Mouse (Mus musculus): ENCODE data around the gene Wipi1. TPM values are rescaled to one million over a fixed set of nuclear protein-coding genes. Genes with fewer than 3 reads are reported as not detected.

The Wipi1 gene
- polyA plus RNA-seq, 1 experiment, result 27.8 TPM

- TF ChIP-seq CEBPB (IDR thresholded peaks at IDR 0.05; ENCODE audit: low read depth) (no peak), FOSL1 (IDR thresholded peaks at IDR 0.05; ENCODE audit: insufficient read depth, low read length, poor library complexity, severe bottlenecking) (no peak), MYOG (IDR thresholded peaks at IDR 0.05; ENCODE audit: control insufficient read depth, extremely low read depth, insufficient read length) (no peak), MAX (IDR thresholded peaks at IDR 0.05) (no peak), USF1 (IDR thresholded peaks at IDR 0.05; ENCODE audit: low read depth) (no peak), CTCF (IDR thresholded peaks at IDR 0.05; ENCODE audit: control insufficient read depth, insufficient read depth, insufficient read length) (no peak), MYOD1 (IDR thresholded peaks at IDR 0.05; ENCODE audit: control insufficient read depth, insufficient read length, low read depth) (no peak)
- H3K79me2 ChIP-seq (ENCODE audit: control insufficient read depth, insufficient read depth), result peaks cover 40% of the 10 kb centered on the region
- no peaks in the 10 kb centered on the region for H3K36me3 ChIP-seq (ENCODE audit: control insufficient read depth, insufficient read depth)
- no peaks in the 10 kb centered on the region for H3K27me3 ChIP-seq (ENCODE audit: control insufficient read depth, insufficient read depth, insufficient read length)
- H3K79me3 ChIP-seq (ENCODE audit: low read depth), result peaks cover 9% of the 10 kb centered on the region
- peak overlapping the region; percentile 50 for H3ac ChIP-seq (ENCODE audit: control insufficient read depth, insufficient read length, low read depth)
- peak overlapping the region; percentile 58 for H3K4me3 ChIP-seq (ENCODE audit: insufficient read depth, poor library complexity, severe bottlenecking)
These were observed 1.5 kb downstream of the Wipi1 start for GRCm38 (mm10) chr11:109610046-109610794.

- Histone ChIP-seq H3ac (ENCODE audit: control insufficient read depth, insufficient read length, low read depth) (peak overlapping the region; percentile 35), H3K4me3 (ENCODE audit: insufficient read depth, poor library complexity, severe bottlenecking) (no peak overlapping the region)
- no peak for TF ChIP-seq USF1 (IDR thresholded peaks at IDR 0.05; ENCODE audit: low read depth)
- no peak for TF ChIP-seq FOSL1 (IDR thresholded peaks at IDR 0.05; ENCODE audit: insufficient read depth, low read length, poor library complexity, severe bottlenecking)
- TF ChIP-seq CEBPB (IDR thresholded peaks at IDR 0.05; ENCODE audit: low read depth), result no peak
- TF ChIP-seq MYOD1 (IDR thresholded peaks at IDR 0.05; ENCODE audit: control insufficient read depth, insufficient read length, low read depth), result no peak
- no peak for TF ChIP-seq MAX (IDR thresholded peaks at IDR 0.05)
- TF ChIP-seq CTCF (IDR thresholded peaks at IDR 0.05; ENCODE audit: control insufficient read depth, insufficient read depth, insufficient read length), result no peak
- TF ChIP-seq MYOG (IDR thresholded peaks at IDR 0.05; ENCODE audit: control insufficient read depth, extremely low read depth, insufficient read length), result no peak
These were observed 2.7 kb downstream of the Wipi1 start for GRCm38 (mm10) chr11:109608976-109609625.

DNA sequence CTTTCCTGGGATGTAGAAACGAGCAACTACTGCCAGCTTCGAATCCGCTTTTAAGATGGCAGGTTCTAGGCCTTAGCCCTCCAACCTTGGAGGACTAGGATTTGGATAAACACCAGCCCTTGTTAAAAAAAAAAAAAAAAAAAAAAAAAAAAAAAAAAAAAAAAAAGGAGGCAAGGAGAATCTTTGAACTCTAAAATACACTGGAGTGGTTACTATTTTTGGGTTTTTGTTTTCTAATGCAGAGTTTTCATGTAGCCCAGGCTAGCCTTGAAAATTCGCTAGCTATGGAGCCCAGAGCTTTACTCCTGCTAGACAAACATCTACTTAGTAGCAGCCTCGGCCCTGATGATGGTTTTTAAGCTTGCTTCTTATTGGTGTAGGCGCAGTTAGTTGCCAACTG, 4.2 kb downstream of the Wipi1 start:
- H3K79me3 ChIP-seq (ENCODE audit: low read depth), result peaks cover 9% of the 10 kb centered on the region
- H3K79me2 ChIP-seq (ENCODE audit: control insufficient read depth, insufficient read depth), result peaks cover 40% of the 10 kb centered on the region
- H3K36me3 ChIP-seq (ENCODE audit: control insufficient read depth, insufficient read depth), result peaks cover 9% of the 10 kb centered on the region
- H3K4me3 ChIP-seq (ENCODE audit: insufficient read depth, poor library complexity, severe bottlenecking), result no peak overlapping the region
- H3K27me3 ChIP-seq (ENCODE audit: control insufficient read depth, insufficient read depth, insufficient read length), result no peaks in the 10 kb centered on the region
- TF ChIP-seq MYOG (IDR thresholded peaks at IDR 0.05; ENCODE audit: control insufficient read depth, extremely low read depth, insufficient read length), result no peak
- H3ac ChIP-seq (ENCODE audit: control insufficient read depth, insufficient read length, low read depth), result no peak overlapping the region

More at GRCm38 (mm10) chr11:109608976-109609625, 2.7 kb downstream of the Wipi1 start:
- peaks cover 40% of the 10 kb centered on the region for H3K79me2 ChIP-seq (ENCODE audit: control insufficient read depth, insufficient read depth)
- H3K36me3 ChIP-seq (ENCODE audit: control insufficient read depth, insufficient read depth), result no peaks in the 10 kb centered on the region
- H3K79me3 ChIP-seq (ENCODE audit: low read depth), result peaks cover 9% of the 10 kb centered on the region
- H3K27me3 ChIP-seq (ENCODE audit: control insufficient read depth, insufficient read depth, insufficient read length), result no peaks in the 10 kb centered on the region

DNA sequence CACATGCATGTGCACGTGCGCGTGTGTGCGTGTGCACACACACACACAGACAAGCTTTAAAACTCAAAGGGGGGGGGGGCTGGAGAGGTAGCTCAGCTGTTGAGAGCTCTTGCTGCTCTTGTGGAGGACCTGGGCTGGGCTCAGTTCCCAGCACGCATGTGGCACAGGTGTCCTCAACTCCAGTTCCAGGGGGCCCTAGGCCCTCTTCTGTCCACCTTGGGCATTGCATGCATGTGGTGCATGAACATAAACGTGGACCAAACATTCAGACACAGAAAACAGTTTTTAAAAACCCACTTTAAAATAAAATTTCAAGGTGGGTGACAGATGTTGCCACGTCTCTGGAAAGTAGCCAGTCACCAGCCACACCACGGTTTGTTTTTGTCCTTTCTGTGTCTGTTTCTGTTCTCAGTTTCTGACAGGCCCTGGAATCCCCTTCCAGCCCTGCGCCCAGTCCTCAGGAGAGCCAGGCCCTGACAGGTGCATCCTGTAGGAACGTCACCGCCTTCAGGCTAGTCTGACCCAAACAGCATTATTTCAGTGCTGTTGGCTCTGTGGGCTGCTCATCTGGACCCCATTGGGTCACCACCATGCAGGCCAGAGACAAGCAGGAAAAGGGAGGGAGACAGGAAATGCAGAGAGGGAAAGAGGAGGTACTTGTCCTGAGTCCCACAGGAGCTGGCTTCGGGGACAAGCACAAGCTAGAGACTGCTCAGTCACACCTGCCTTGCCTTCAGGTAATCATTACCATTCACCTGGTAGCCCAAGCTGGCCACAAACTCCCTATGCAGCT, 12.8 kb downstream of the Wipi1 start:
- H3K79me2 ChIP-seq (ENCODE audit: control insufficient read depth, insufficient read depth), result no peaks in the 10 kb centered on the region
- TF ChIP-seq USF1 (IDR thresholded peaks at IDR 0.05; ENCODE audit: low read depth) (no peak), MYOD1 (IDR thresholded peaks at IDR 0.05; ENCODE audit: control insufficient read depth, insufficient read length, low read depth) (no peak), CEBPB (IDR thresholded peaks at IDR 0.05; ENCODE audit: low read depth) (no peak), MYOG (IDR thresholded peaks at IDR 0.05; ENCODE audit: control insufficient read depth, extremely low read depth, insufficient read length) (no peak), FOSL1 (IDR thresholded peaks at IDR 0.05; ENCODE audit: insufficient read depth, low read length, poor library complexity, severe bottlenecking) (no peak), CTCF (IDR thresholded peaks at IDR 0.05; ENCODE audit: control insufficient read depth, insufficient read depth, insufficient read length) (no peak), MAX (IDR thresholded peaks at IDR 0.05) (no peak)
- no peak overlapping the region for H3K4me3 ChIP-seq (ENCODE audit: insufficient read depth, poor library complexity, severe bottlenecking)
- H3K36me3 ChIP-seq (ENCODE audit: control insufficient read depth, insufficient read depth), result peaks cover 64% of the 10 kb centered on the region
- no peaks in the 10 kb centered on the region for H3K27me3 ChIP-seq (ENCODE audit: control insufficient read depth, insufficient read depth, insufficient read length)
- no peak overlapping the region for H3ac ChIP-seq (ENCODE audit: control insufficient read depth, insufficient read length, low read depth)
- H3K79me3 ChIP-seq (ENCODE audit: low read depth), result no peaks in the 10 kb centered on the region

DNA sequence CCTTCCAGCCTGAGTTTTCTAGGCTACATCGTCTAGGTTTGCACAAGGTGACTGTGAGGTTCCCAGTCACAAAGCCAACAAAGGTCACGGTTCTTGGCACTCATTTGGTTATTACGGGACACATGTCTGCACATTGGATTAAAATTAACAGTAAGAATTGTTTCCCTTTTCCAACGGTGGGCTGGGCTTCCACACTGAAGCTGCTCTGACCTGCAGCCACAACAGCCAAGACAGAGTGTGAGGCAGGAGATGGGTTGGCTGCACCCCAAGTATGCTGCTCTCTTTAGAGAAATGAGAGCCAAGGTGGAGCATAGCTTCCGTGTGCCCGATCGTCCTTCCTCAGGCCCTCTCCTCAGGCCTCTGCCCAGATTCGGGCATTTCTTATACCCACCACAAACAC, 17.0 kb downstream of the Wipi1 start:
- TF ChIP-seq FOSL1 (IDR thresholded peaks at IDR 0.05; ENCODE audit: insufficient read depth, low read length, poor library complexity, severe bottlenecking) (no peak), CTCF (IDR thresholded peaks at IDR 0.05; ENCODE audit: control insufficient read depth, insufficient read depth, insufficient read length) (no peak), MYOG (IDR thresholded peaks at IDR 0.05; ENCODE audit: control insufficient read depth, extremely low read depth, insufficient read length) (no peak), CEBPB (IDR thresholded peaks at IDR 0.05; ENCODE audit: low read depth) (no peak), MYOD1 (IDR thresholded peaks at IDR 0.05; ENCODE audit: control insufficient read depth, insufficient read length, low read depth) (no peak), MAX (IDR thresholded peaks at IDR 0.05) (no peak), USF1 (IDR thresholded peaks at IDR 0.05; ENCODE audit: low read depth) (no peak)
- H3K36me3 ChIP-seq (ENCODE audit: control insufficient read depth, insufficient read depth), result peaks cover 41% of the 10 kb centered on the region
- H3K79me2 ChIP-seq (ENCODE audit: control insufficient read depth, insufficient read depth), result no peaks in the 10 kb centered on the region
- no peaks in the 10 kb centered on the region for H3K27me3 ChIP-seq (ENCODE audit: control insufficient read depth, insufficient read depth, insufficient read length)
- H3K4me3 ChIP-seq (ENCODE audit: insufficient read depth, poor library complexity, severe bottlenecking), result no peak overlapping the region
- H3K79me3 ChIP-seq (ENCODE audit: low read depth), result no peaks in the 10 kb centered on the region
- no peak overlapping the region for H3ac ChIP-seq (ENCODE audit: control insufficient read depth, insufficient read length, low read depth)

Measured in C2C12 (cell line).